In genomic region chr7:64081618-64082017, GRCm38 (mm10) we compare ENCODE assay signal across 14 mouse cellular contexts.
"Had no signal": no experiment of that assay in that cellular context is flagged by ENCODE, and none has a peak within 500 bp of the region (broad histone marks: within the 10 kb centered on the region; RNA-seq: fewer than 3 reads in every experiment).

No protein-coding gene starts in this region.

- ATAC-seq: midbrain, embryonic 16.5 days had no signal

- H3K27me3 ChIP-seq: limb, embryonic 13.5 days; neural tube, embryonic 13.5 days had no signal

- H3K4me1 ChIP-seq: limb, embryonic 13.5 days; midbrain, embryonic 10.5 days; neural tube, embryonic 13.5 days had no signal

- H3K27ac ChIP-seq: kidney, postnatal 0 days; limb, embryonic 13.5 days; liver, embryonic 14.5 days; midbrain, embryonic 10.5 days; neural tube, embryonic 13.5 days had no signal

- H3K9me3 ChIP-seq: limb, embryonic 13.5 days; midbrain, embryonic 10.5 days; neural tube, embryonic 13.5 days had no signal

- H3K9ac ChIP-seq: limb, embryonic 13.5 days; liver, embryonic 14.5 days; neural tube, embryonic 13.5 days had no signal

- DNase-seq: kidney, adult 11 months; kidney, adult 9 months; kidney, postnatal 36 days; layer of hippocampus, adult 9-11 months; layer of hippocampus, postnatal 36 days; lung, adult 18-20 months; retina, postnatal 1 day; right cerebral cortex, postnatal 14 days had no signal

- H3K36me3 ChIP-seq: limb, embryonic 13.5 days; midbrain, embryonic 10.5 days; neural tube, embryonic 13.5 days had no signal

- H3K4me2 ChIP-seq: limb, embryonic 13.5 days; neural tube, embryonic 13.5 days had no signal

- H3K4me3 ChIP-seq: limb, embryonic 13.5 days; midbrain, embryonic 10.5 days; neural tube, embryonic 13.5 days had no signal
